Mouse (Mus musculus) heart, adult 2 months (tissue): ENCODE measurements around the gene Copa.

ENCODE experiments used
- CTCF ChIP-seq: fragments of 200-600 bp; IDR thresholded peaks from 2 replicates; pipeline ENCODE4 v1.8.1; 2022; ENCODE audit warnings: antibody characterized with exemption, mild to moderate bottlenecking, moderate library complexity
- EP300 ChIP-seq: fragments of 200-500 bp; IDR thresholded peaks from 2 replicates; pipeline ENCODE4 v1.6.1; 2011; ENCODE audit warnings: low read depth, low read length, control low read depth; ENCODE audit not compliant: insufficient read depth
- POLR2A ChIP-seq: fragments of 200-500 bp; IDR thresholded peaks from 2 replicates; pipeline ENCODE4 v1.6.1; 2011; ENCODE audit warnings: mild to moderate bottlenecking, low read depth, low read length, control low read depth; ENCODE audit not compliant: insufficient read depth

- TF ChIP-seq CTCF (no peak), POLR2A (no peak), EP300 (no peak)
These were observed 21.1 kb upstream of the Copa start for GRCm38 (mm10) chr1:172061217-172061616.
